Mouse (Mus musculus) testis, adult 2 months (tissue): Measurements from ENCODE around the gene Igdcc3. TPM values are rescaled to one million over a fixed set of nuclear protein-coding genes. Genes with fewer than 3 reads are reported as not detected.

Experiments
- H3K27ac ChIP-seq: fragments of 200-500 bp; 2 replicates; pipeline ENCODE4 v1.5.1; 2012; ENCODE audit warnings: low read depth, low read length; ENCODE audit not compliant: control insufficient read depth, insufficient read depth
- H3K27me3 ChIP-seq: fragments of 200-500 bp; 2 replicates; pipeline ENCODE4 v1.6.1; 2012; ENCODE audit warnings: mild to moderate bottlenecking, low read length, moderate library complexity; ENCODE audit not compliant: control insufficient read depth, insufficient read depth
- H3K36me3 ChIP-seq: fragments of 200-500 bp; 2 replicates; pipeline ENCODE4 v1.6.1; 2012; ENCODE audit warnings: mild to moderate bottlenecking, low read length; ENCODE audit not compliant: control insufficient read depth, insufficient read depth
- H3K4me1 ChIP-seq: fragments of 200-500 bp; 2 replicates; pipeline ENCODE4 v1.6.1; 2012; ENCODE audit warnings: low read length; ENCODE audit not compliant: control insufficient read depth, insufficient read depth
- H3K4me3 ChIP-seq: fragments of 200-500 bp; 2 replicates; pipeline ENCODE4 v1.5.1; 2012; ENCODE audit warnings: low read depth, mild to moderate bottlenecking, low read length, moderate library complexity, mixed read lengths; ENCODE audit not compliant: control insufficient read depth
- CTCF ChIP-seq: fragments of 200-500 bp; IDR thresholded peaks from 2 replicates; pipeline ENCODE4 v1.5.1; 2012; ENCODE audit warnings: low read depth, mild to moderate bottlenecking, inconsistent platforms, low read length, moderate library complexity; ENCODE audit not compliant: control insufficient read depth, insufficient read depth, insufficient replicate concordance
- POLR2A ChIP-seq: fragments of 200-500 bp; IDR thresholded peaks from 2 replicates; pipeline ENCODE4 v1.6.1; 2012; ENCODE audit warnings: low read depth, mild to moderate bottlenecking, inconsistent platforms, low read length, moderate library complexity; ENCODE audit not compliant: control insufficient read depth
- polyA plus RNA-seq: library from polyadenylated mRNA; depleted of rRNA; stranded (reverse); fragments of >200 nt; gene quantifications from 2 replicates; pipeline ENCODE4 v1.2.3, GENCODE M21; 2012

The Igdcc3 gene
- polyA plus RNA-seq, 1 experiment: 0.27 TPM

GRCm38 (mm10) chr9:65122545-65122944, 18.4 kb upstream of the Igdcc3 start:
- Histone ChIP-seq H3K27me3 (no peaks in the 10 kb centered on the region; the same call in 1 of the 2 replicates), H3K4me3 (no peak overlapping the region), H3K27ac (no peak overlapping the region)

GRCm38 (mm10) chr9:65123552-65124168, 17.3 kb upstream of the Igdcc3 start:
- no peaks in the 10 kb centered on the region; the same call in 1 of the 2 replicates for H3K27me3 ChIP-seq

More at GRCm38 (mm10) chr9:65122545-65122944, 18.4 kb upstream of the Igdcc3 start:
- TF ChIP-seq CTCF: no peak
- TF ChIP-seq POLR2A: no peak
- Histone ChIP-seq H3K4me1 (peaks cover 8% of the 10 kb centered on the region), H3K36me3 (no peaks in the 10 kb centered on the region)

DNA sequence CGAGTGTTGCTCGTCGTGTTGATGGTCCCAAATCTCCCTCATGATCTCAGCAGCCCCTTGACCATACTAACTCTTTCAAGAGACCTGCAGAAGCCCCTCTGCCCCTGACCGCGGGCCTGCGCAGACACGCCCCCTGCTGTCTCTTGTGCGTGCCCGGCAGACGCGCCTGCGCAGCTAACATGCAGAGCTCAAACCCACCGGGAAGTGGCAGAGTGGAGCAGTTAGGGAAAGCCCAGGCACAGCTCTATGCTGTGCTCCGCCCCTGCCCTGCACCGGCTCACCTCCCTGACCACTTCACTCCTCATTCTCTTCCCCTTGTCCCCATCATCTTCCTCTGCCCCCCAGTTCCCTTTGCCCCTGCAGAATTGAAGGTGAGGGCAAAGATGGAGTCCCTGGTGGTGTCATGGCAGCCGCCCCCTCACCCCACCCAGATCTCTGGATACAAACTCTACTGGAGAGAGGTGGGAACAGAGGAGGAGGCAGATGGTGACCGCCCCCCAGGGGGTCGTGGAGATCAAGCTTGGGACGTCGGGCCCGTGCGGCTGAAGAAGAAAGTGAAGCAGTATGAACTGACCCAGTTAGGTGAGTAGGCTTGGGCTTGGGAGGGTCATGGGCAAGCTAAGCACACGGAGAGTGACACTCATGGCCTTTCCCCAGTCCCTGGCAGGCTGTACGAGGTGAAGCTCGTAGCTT, 12.7 kb upstream of the Igdcc3 start:
- peak overlapping the region; percentile 70 for H3K4me3 ChIP-seq
- TF ChIP-seq CTCF (peak; percentile 26; the same call in 1 of the 2 replicates), POLR2A (no peak)
- no peak overlapping the region for H3K27ac ChIP-seq
- H3K36me3 ChIP-seq: no peaks in the 10 kb centered on the region
- peaks cover 14% of the 10 kb centered on the region for H3K4me1 ChIP-seq
- H3K27me3 ChIP-seq: no peaks in the 10 kb centered on the region

More at GRCm38 (mm10) chr9:65123552-65124168, 17.3 kb upstream of the Igdcc3 start:
- no peak overlapping the region for H3K27ac ChIP-seq
- TF ChIP-seq POLR2A: no peak
- peak; percentile 16; the same call in 1 of the 2 replicates for TF ChIP-seq CTCF
- H3K4me3 ChIP-seq: peak overlapping the region; percentile 71
- peaks cover 15% of the 10 kb centered on the region for H3K4me1 ChIP-seq
- H3K36me3 ChIP-seq: no peaks in the 10 kb centered on the region

- H3K4me3 ChIP-seq: no peak overlapping the region
- no peaks in the 10 kb centered on the region for H3K36me3 ChIP-seq
- H3K27ac ChIP-seq: no peak overlapping the region
- TF ChIP-seq CTCF (no peak), POLR2A (no peak)
- peaks cover 9% of the 10 kb centered on the region for H3K4me1 ChIP-seq
- H3K27me3 ChIP-seq: no peaks in the 10 kb centered on the region
Measured at GRCm38 (mm10) chr9:65131717-65132116, 9.3 kb upstream of the Igdcc3 start.

- Histone ChIP-seq H3K4me1 (peaks cover 1% of the 10 kb centered on the region; the same call in 1 of the 2 replicates), H3K27me3 (no peaks in the 10 kb centered on the region)
- TF ChIP-seq CTCF (peak; percentile 77), POLR2A (no peak)
Measured at GRCm38 (mm10) chr9:65133739-65134138, 7.2 kb upstream of the Igdcc3 start.

GRCm38 (mm10) chr9:65135126-65135525, 5.9 kb upstream of the Igdcc3 start:
- Histone ChIP-seq H3K4me1 (no peaks in the 10 kb centered on the region), H3K4me3 (no peak overlapping the region), H3K36me3 (no peaks in the 10 kb centered on the region), H3K27me3 (no peaks in the 10 kb centered on the region), H3K27ac (no peak overlapping the region)
- TF ChIP-seq POLR2A (no peak), CTCF (no peak)

More at GRCm38 (mm10) chr9:65133739-65134138, 7.2 kb upstream of the Igdcc3 start:
- no peak overlapping the region for H3K4me3 ChIP-seq
- no peaks in the 10 kb centered on the region for H3K36me3 ChIP-seq
- no peak overlapping the region for H3K27ac ChIP-seq

DNA sequence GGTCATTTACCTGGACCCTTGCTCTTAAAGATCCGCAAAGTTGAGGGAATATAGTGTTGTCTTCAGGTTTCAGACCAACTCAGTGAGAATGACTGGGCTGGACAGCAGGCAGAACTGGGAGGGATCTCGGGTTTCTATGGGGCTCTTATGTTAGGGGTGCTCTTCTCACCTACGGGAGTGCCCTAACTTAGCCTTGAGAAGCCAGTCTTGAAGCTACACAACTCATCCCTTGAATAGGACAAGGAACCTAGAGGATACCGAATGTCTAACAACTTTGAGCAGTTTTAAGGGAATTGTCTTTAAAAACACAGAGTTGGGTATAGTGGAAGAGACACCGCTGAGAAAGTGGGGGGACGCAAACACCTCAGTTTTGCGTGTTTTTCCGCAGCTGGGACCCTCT, 498 bp upstream of the Igdcc3 start:
- H3K36me3 ChIP-seq: no peaks in the 10 kb centered on the region
- no peak overlapping the region for H3K27ac ChIP-seq
- no peak for TF ChIP-seq CTCF
- no peak for TF ChIP-seq POLR2A
- H3K27me3 ChIP-seq: peaks cover 2% of the 10 kb centered on the region; the same call in 1 of the 2 replicates
- no peak overlapping the region; the same call in 1 of the 2 replicates for H3K4me3 ChIP-seq
- H3K4me1 ChIP-seq: peaks cover 8% of the 10 kb centered on the region
